Mouse (Mus musculus) C2C12 (cell line): Measurements from ENCODE around the gene Abca2.

Source experiments
- CEBPB ChIP-seq: IDR thresholded peaks from one replicate; pipeline ENCODE4 v1.6.1; 2011; ENCODE audit warnings: low read depth, mild to moderate bottlenecking, control low read depth, moderate library complexity
- CTCF ChIP-seq: IDR thresholded peaks from one replicate; pipeline ENCODE4 v1.5.1; 2011; ENCODE audit not compliant: control insufficient read depth, insufficient read depth, insufficient read length
- FOSL1 ChIP-seq: IDR thresholded peaks from one replicate; pipeline ENCODE4 v1.8.0; 2011; ENCODE audit warnings: mild to moderate bottlenecking, low read length; ENCODE audit not compliant: poor library complexity, insufficient read depth, severe bottlenecking
- MAX ChIP-seq: IDR thresholded peaks from one replicate; pipeline ENCODE4 v1.6.1; 2011; ENCODE audit warnings: mild to moderate bottlenecking, control low read depth
- MYOD1 ChIP-seq: IDR thresholded peaks from one replicate; pipeline ENCODE4 v1.6.1; 2011; ENCODE audit warnings: low read depth; ENCODE audit not compliant: control insufficient read depth, insufficient read length
- MYOG ChIP-seq: IDR thresholded peaks from one replicate; pipeline ENCODE4 v1.6.1; 2011; ENCODE audit not compliant: control insufficient read depth, insufficient read length; ENCODE audit errors: extremely low read depth
- USF1 ChIP-seq: IDR thresholded peaks from one replicate; pipeline ENCODE4 v1.6.1; 2011; ENCODE audit warnings: low read depth, mild to moderate bottlenecking, control low read depth, moderate library complexity

DNA sequence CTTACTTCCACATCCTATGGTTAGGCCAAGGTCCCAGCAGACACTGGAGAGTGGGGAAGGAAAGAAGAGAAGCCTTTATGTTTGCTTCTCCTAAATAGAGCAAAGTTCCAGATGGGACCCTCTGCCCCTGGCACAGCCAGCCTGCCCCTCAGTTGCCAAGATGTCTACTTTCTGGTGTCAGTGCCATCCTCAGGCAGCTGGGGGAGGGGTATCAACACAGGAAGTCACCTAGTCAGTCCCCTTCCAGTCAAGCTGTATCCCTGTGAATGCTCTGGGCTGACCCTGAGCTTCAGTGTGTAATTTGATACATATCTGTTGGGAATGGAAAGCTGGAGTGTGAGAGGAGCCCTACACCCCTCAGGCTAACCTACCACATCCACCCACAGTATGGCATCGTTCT is 31.5 kb upstream of the Abca2 start:
- TF ChIP-seq USF1: no peak
- TF ChIP-seq CTCF: no peak
- TF ChIP-seq MYOD1: no peak
- TF ChIP-seq MAX: no peak
- no peak for TF ChIP-seq FOSL1
- no peak for TF ChIP-seq CEBPB
- TF ChIP-seq MYOG: no peak
